ENCODE assay signal across 23 mouse cellular contexts in genomic region chr3:53338571-53338970, GRCm38 (mm10).
DNase-seq lines count a peak whose midpoint lies in the region; ATAC-seq and TF ChIP-seq lines count a peak whose summit lies in the region.
"Had no signal": no experiment of that assay in that cellular context is flagged by ENCODE, and none has a peak within 500 bp of the region (broad histone marks: within the 10 kb centered on the region; RNA-seq: fewer than 3 reads in every experiment).

No protein-coding gene starts in this region.

- peak; percentile 28 for DNase-seq in heart, adult 11 months
- no peak for DNase-seq in heart, adult 2 months
- DNase-seq in midbrain, postnatal 0 days (ENCODE audit: low spot score) = peak; percentile 58
- DNase-seq in midbrain, embryonic 11.5 days (ENCODE audit: low spot score, missing footprints) = no peak
- DNase-seq in urinary bladder, postnatal 36 days (ENCODE audit: low spot score in 2 of 2) = no peak
- no peak for DNase-seq in spleen, postnatal 36 days (ENCODE audit: low spot score in 2 of 2)
- DNase-seq: adrenal gland, postnatal 14 days; cerebellum, adult 11-12 months; cerebellum, adult 9-11 months; forebrain, postnatal 0 days; heart, postnatal 14 days; kidney, adult 9 months; kidney, postnatal 10 days; layer of hippocampus, adult 9-11 months; lung, embryonic 14.5 days; lung, postnatal 14 days; thymus, postnatal 4 days had no signal

- no peak overlapping the region for H3K9ac ChIP-seq in heart, adult 2 months (ENCODE audit: low read depth, low read length)
- H3K9ac ChIP-seq in midbrain, postnatal 0 days (replicated peaks; ENCODE audit: low read length, poor library complexity, severe bottlenecking) = no peak overlapping the region
- H3K9ac ChIP-seq in midbrain, embryonic 11.5 days (ENCODE audit: low read length) = no peak overlapping the region
- H3K9ac ChIP-seq in hindbrain, embryonic 15.5 days = no peak overlapping the region
- H3K9ac ChIP-seq: forebrain, postnatal 0 days; limb, embryonic 12.5 days; liver, embryonic 15.5 days; lung, embryonic 14.5 days had no signal

- TF ChIP-seq POLR2A in heart, adult 2 months (IDR thresholded peaks at IDR 0.05; ENCODE audit: insufficient read depth, low read depth, low read length) = no peak

- 92% methylated on average over 7 of the region's 7 CpGs for WGBS in heart, adult 2 months
- WGBS in midbrain, postnatal 0 days = 82% methylated on average over 7 of the region's 7 CpGs
- WGBS in midbrain, embryonic 11.5 days = 92% methylated on average over 7 of the region's 7 CpGs
- WGBS in hindbrain, embryonic 15.5 days = 61% methylated on average over 7 of the region's 7 CpGs

- ATAC-seq in midbrain, postnatal 0 days (ENCODE audit: low FRiP score) = no peak
- no peak for ATAC-seq in midbrain, embryonic 11.5 days (ENCODE audit: low FRiP score)
- ATAC-seq in hindbrain, embryonic 15.5 days (ENCODE audit: low FRiP score, low read depth) = 0 out of 2 replicates have a peak, but pooled peaks have one; percentile 31
- ATAC-seq: forebrain, postnatal 0 days; intestine, postnatal 0 days; Patski had no signal

- no peaks in the 10 kb centered on the region for H3K9me3 ChIP-seq in midbrain, postnatal 0 days (ENCODE audit: low read length)
- no peaks in the 10 kb centered on the region for H3K9me3 ChIP-seq in midbrain, embryonic 11.5 days (ENCODE audit: control insufficient read depth, low read length)
- H3K9me3 ChIP-seq in hindbrain, embryonic 15.5 days = no peaks in the 10 kb centered on the region
- H3K9me3 ChIP-seq: limb, embryonic 12.5 days; liver, embryonic 15.5 days had no signal

- H3K27me3 ChIP-seq in heart, adult 2 months (ENCODE audit: control insufficient read depth, insufficient read depth, low read length) = no peaks in the 10 kb centered on the region
- no peaks in the 10 kb centered on the region for H3K27me3 ChIP-seq in midbrain, postnatal 0 days (ENCODE audit: insufficient read depth, low read length)
- no peaks in the 10 kb centered on the region for H3K27me3 ChIP-seq in midbrain, embryonic 11.5 days (ENCODE audit: control insufficient read depth, insufficient read depth, low read length)
- H3K27me3 ChIP-seq in hindbrain, embryonic 15.5 days = no peaks in the 10 kb centered on the region
- H3K27me3 ChIP-seq: liver, embryonic 15.5 days had no signal

- H3K27ac ChIP-seq in heart, adult 2 months = no peak overlapping the region
- H3K27ac ChIP-seq in midbrain, postnatal 0 days (ENCODE audit: low read depth, low read length) = no peak overlapping the region
- H3K27ac ChIP-seq in midbrain, embryonic 11.5 days (ENCODE audit: low read depth, low read length) = no peak overlapping the region
- no peak overlapping the region for H3K27ac ChIP-seq in hindbrain, embryonic 15.5 days (replicated peaks)
- H3K27ac ChIP-seq: limb, embryonic 12.5 days; liver, embryonic 15.5 days had no signal

- H3K79me2 ChIP-seq in heart, adult 2 months (replicated peaks; ENCODE audit: control insufficient read depth, insufficient read depth, low read length) = no peaks in the 10 kb centered on the region

- H3K4me2 ChIP-seq in midbrain, postnatal 0 days (ENCODE audit: low read depth, low read length, poor library complexity, severe bottlenecking) = no peak overlapping the region
- no peak overlapping the region for H3K4me2 ChIP-seq in midbrain, embryonic 11.5 days
- H3K4me2 ChIP-seq in hindbrain, embryonic 15.5 days = no peak overlapping the region
- H3K4me2 ChIP-seq: limb, embryonic 12.5 days; liver, embryonic 15.5 days; lung, embryonic 14.5 days had no signal

- no peaks in the 10 kb centered on the region for H3K36me3 ChIP-seq in heart, adult 2 months (ENCODE audit: control insufficient read depth, insufficient read depth, low read length)
- no peaks in the 10 kb centered on the region for H3K36me3 ChIP-seq in midbrain, postnatal 0 days (ENCODE audit: insufficient read depth, low read length)
- no peaks in the 10 kb centered on the region for H3K36me3 ChIP-seq in midbrain, embryonic 11.5 days (ENCODE audit: control insufficient read depth, insufficient read depth, low read length)
- H3K36me3 ChIP-seq in hindbrain, embryonic 15.5 days = no peaks in the 10 kb centered on the region
- H3K36me3 ChIP-seq: limb, embryonic 12.5 days; liver, embryonic 15.5 days had no signal

- no peak for TF ChIP-seq EP300 in heart, adult 2 months (IDR thresholded peaks at IDR 0.05; ENCODE audit: insufficient read depth, low read depth, low read length)

- intact Hi-C loops in heart, adult 2 months (cut with DNase I) = loop anchor here (10.0 kb wide), 1 partner anchor 106 kb away; no protein-coding TSS in a partner anchor

- H3K4me1 ChIP-seq in heart, adult 2 months (ENCODE audit: control insufficient read depth, insufficient read depth, low read length) = no peaks in the 10 kb centered on the region
- no peaks in the 10 kb centered on the region for H3K4me1 ChIP-seq in midbrain, postnatal 0 days (ENCODE audit: insufficient read depth, low read length)
- H3K4me1 ChIP-seq in midbrain, embryonic 11.5 days (ENCODE audit: control insufficient read depth, insufficient read depth, low read length) = no peaks in the 10 kb centered on the region
- peaks cover 12% of the 10 kb centered on the region for H3K4me1 ChIP-seq in hindbrain, embryonic 15.5 days (replicated peaks)
- H3K4me1 ChIP-seq: liver, embryonic 15.5 days had no signal

- H3K4me3 ChIP-seq in heart, adult 2 months = no peak overlapping the region
- H3K4me3 ChIP-seq in midbrain, postnatal 0 days (ENCODE audit: low read depth, low read length) = no peak overlapping the region
- H3K4me3 ChIP-seq in midbrain, embryonic 11.5 days (ENCODE audit: low read depth, low read length) = no peak overlapping the region
- H3K4me3 ChIP-seq in hindbrain, embryonic 15.5 days = no peak overlapping the region
- H3K4me3 ChIP-seq: erythroblast, embryonic 14.5 days; limb, embryonic 12.5 days; liver, embryonic 15.5 days had no signal

- TF ChIP-seq CTCF in heart, adult 2 months (IDR thresholded peaks at IDR 0.05) = no peak
- TF ChIP-seq CTCF in midbrain, postnatal 0 days (IDR thresholded peaks at IDR 0.05) = no peak

Comparison
In these comparisons a context has a peak if more than half of its experiments do, and no peak if none do; other contexts are left out.
1. DNase-seq: peak in heart, adult 11 months (single experiment) and midbrain, postnatal 0 days (single experiment); none in heart, adult 2 months (0 of 2), midbrain, embryonic 11.5 days (single experiment), urinary bladder, postnatal 36 days (0 of 2) and spleen, postnatal 36 days (0 of 2).